Mouse (Mus musculus) stomach, embryonic 16.5 days (tissue): ENCODE results near the gene Adam12. TPM values are rescaled to one million over a fixed set of nuclear protein-coding genes. Genes with fewer than 3 reads are reported as not detected.

Source experiments
- ATAC-seq: fragments of 200-750 bp; cut with Nextera tagmentation; 2 replicates; pipeline ENCODE4 v1.8.0; 2017; ENCODE audit warnings: moderate number of reproducible peaks, moderate TSS enrichment; ENCODE audit not compliant: insufficient read depth, low FRiP score
- H3K27ac ChIP-seq: fragments of 300-500 bp; sonication (generic); 2 replicates; pipeline ENCODE4 v1.5.1; 2014; ENCODE audit warnings: low read length
- H3K27me3 ChIP-seq: fragments of 300-500 bp; sonication (generic); 2 replicates; pipeline ENCODE4 v1.6.1; 2014; ENCODE audit warnings: low read length, control low read depth, mixed read lengths; ENCODE audit not compliant: control insufficient read depth, insufficient read depth
- H3K36me3 ChIP-seq: fragments of 300-500 bp; sonication (generic); 2 replicates; pipeline ENCODE4 v1.6.1; 2014; ENCODE audit warnings: low read length; ENCODE audit not compliant: control insufficient read depth, insufficient read depth
- H3K4me1 ChIP-seq: fragments of 300-500 bp; sonication (generic); 2 replicates; pipeline ENCODE4 v1.6.1; 2014; ENCODE audit warnings: low read length, control low read depth, mixed read lengths; ENCODE audit not compliant: control insufficient read depth, insufficient read depth
- H3K4me2 ChIP-seq: fragments of 300-500 bp; sonication (generic); 2 replicates; pipeline ENCODE4 v1.6.1; 2014; ENCODE audit warnings: low read depth, low read length, mixed read lengths
- H3K4me3 ChIP-seq: fragments of 300-500 bp; sonication (generic); replicated peaks from 2 replicates; pipeline ENCODE4 v1.5.1; 2014; ENCODE audit warnings: mild to moderate bottlenecking, low read length
- H3K9ac ChIP-seq: fragments of 300-500 bp; sonication (generic); 2 replicates; pipeline ENCODE4 v1.6.1; 2014; ENCODE audit warnings: low read length
- H3K9me3 ChIP-seq: fragments of 300-500 bp; sonication (generic); replicated peaks from 2 replicates; pipeline ENCODE4 v1.6.1; 2016; ENCODE audit warnings: low read length, control low read depth; ENCODE audit not compliant: control insufficient read depth
- WGBS: fragments of 180-500 bp; shearing (Covaris S2); extraction: QIAGEN DNeasy Blood & Tissue Kit; methylation state at CpG from one replicate; pipeline ENCODE4 v1.1.7; 2014; 5-methylcytosine and 5-hydroxymethylcytosine counted together
- polyA plus RNA-seq: library from polyadenylated mRNA; unstranded; fragments of >200 nt; fragmentation: Nextera tagmentation; extraction: Ambion mirVana; gene quantifications from 2 replicates; pipeline ENCODE4 v1.2.1, GENCODE M21; 2015

The Adam12 gene
- polyA plus RNA-seq, 1 experiment from 2014 or later, result 4.4 TPM

- Histone ChIP-seq H3K4me3 (no peak overlapping the region), H3K9ac (no peak overlapping the region), H3K36me3 (no peaks in the 10 kb centered on the region), H3K4me2 (no peak overlapping the region), H3K27me3 (no peaks in the 10 kb centered on the region), H3K9me3 (no peaks in the 10 kb centered on the region), H3K27ac (no peak overlapping the region), H3K4me1 (peaks cover 6% of the 10 kb centered on the region; the same call in 1 of the 2 replicates)
- 41% methylated on average over 5 of the region's 5 CpGs for WGBS
- ATAC-seq, result no peak
Measured at GRCm38 (mm10) chr7:134246624-134247023, 14.7 kb upstream of the Adam12 start.

GRCm38 (mm10) chr7:134242773-134243172 is 10.8 kb upstream of the Adam12 start:
- no peak overlapping the region for H3K9ac ChIP-seq
- H3K27me3 ChIP-seq, result no peaks in the 10 kb centered on the region
- no peak overlapping the region for H3K4me2 ChIP-seq
- H3K4me3 ChIP-seq, result no peak overlapping the region
- ATAC-seq, result no peak
- no peaks in the 10 kb centered on the region for H3K4me1 ChIP-seq
- 69% methylated on average over 1 of the region's 1 CpGs for WGBS
- no peak overlapping the region for H3K27ac ChIP-seq
- H3K9me3 ChIP-seq, result no peaks in the 10 kb centered on the region
- H3K36me3 ChIP-seq, result no peaks in the 10 kb centered on the region

GRCm38 (mm10) chr7:134241212-134241611 is 9.3 kb upstream of the Adam12 start:
- H3K9me3 ChIP-seq, result no peaks in the 10 kb centered on the region
- H3K27ac ChIP-seq, result no peak overlapping the region
- no peaks in the 10 kb centered on the region for H3K27me3 ChIP-seq
- H3K9ac ChIP-seq, result no peak overlapping the region
- 66% methylated on average over 4 of the region's 4 CpGs for WGBS
- H3K4me2 ChIP-seq, result no peak overlapping the region
- no peak overlapping the region for H3K4me3 ChIP-seq
- H3K4me1 ChIP-seq, result no peaks in the 10 kb centered on the region
- no peaks in the 10 kb centered on the region for H3K36me3 ChIP-seq
- ATAC-seq, result no peak

GRCm38 (mm10) chr7:134240579-134240978 is 8.6 kb upstream of the Adam12 start:
- H3K9ac ChIP-seq, result no peak overlapping the region
- no peaks in the 10 kb centered on the region for H3K9me3 ChIP-seq
- no peak overlapping the region for H3K4me2 ChIP-seq
- H3K27ac ChIP-seq, result no peak overlapping the region
- H3K36me3 ChIP-seq, result no peaks in the 10 kb centered on the region
- no peaks in the 10 kb centered on the region for H3K4me1 ChIP-seq
- H3K27me3 ChIP-seq, result no peaks in the 10 kb centered on the region
- WGBS, result 91% methylated on average over 1 of the region's 1 CpGs
- H3K4me3 ChIP-seq, result no peak overlapping the region
- no peak for ATAC-seq

GRCm38 (mm10) chr7:134238863-134239262 is 6.9 kb upstream of the Adam12 start:
- 91% methylated on average over 3 of the region's 3 CpGs for WGBS
- H3K9ac ChIP-seq, result no peak overlapping the region
- no peaks in the 10 kb centered on the region for H3K4me1 ChIP-seq
- no peaks in the 10 kb centered on the region for H3K36me3 ChIP-seq
- no peak overlapping the region for H3K4me3 ChIP-seq
- no peak overlapping the region for H3K27ac ChIP-seq
- H3K4me2 ChIP-seq, result no peak overlapping the region
- H3K27me3 ChIP-seq, result no peaks in the 10 kb centered on the region
- ATAC-seq, result no peak
- H3K9me3 ChIP-seq, result no peaks in the 10 kb centered on the region

GRCm38 (mm10) chr7:134237356-134237755 is 5.4 kb upstream of the Adam12 start:
- H3K4me3 ChIP-seq, result no peak overlapping the region

GRCm38 (mm10) chr7:134236727-134237126 is 4.8 kb upstream of the Adam12 start:
- Histone ChIP-seq H3K4me1 (no peaks in the 10 kb centered on the region), H3K27ac (no peak overlapping the region), H3K4me2 (no peak overlapping the region), H3K9ac (no peak overlapping the region), H3K36me3 (no peaks in the 10 kb centered on the region), H3K4me3 (no peak overlapping the region), H3K27me3 (no peaks in the 10 kb centered on the region), H3K9me3 (no peaks in the 10 kb centered on the region)
- ATAC-seq, result no peak

More at GRCm38 (mm10) chr7:134237356-134237755, 5.4 kb upstream of the Adam12 start:
- WGBS, result 62% methylated on average over 2 of the region's 2 CpGs
- H3K9me3 ChIP-seq, result no peaks in the 10 kb centered on the region
- H3K27ac ChIP-seq, result no peak overlapping the region
- no peak overlapping the region for H3K4me2 ChIP-seq
- no peak overlapping the region for H3K9ac ChIP-seq
- no peaks in the 10 kb centered on the region for H3K36me3 ChIP-seq
- no peaks in the 10 kb centered on the region for H3K4me1 ChIP-seq
- no peaks in the 10 kb centered on the region for H3K27me3 ChIP-seq
- ATAC-seq, result no peak

- no peak overlapping the region for H3K4me3 ChIP-seq
- ATAC-seq, result no peak
- no peaks in the 10 kb centered on the region for H3K27me3 ChIP-seq
- no peak overlapping the region for H3K4me2 ChIP-seq
- no peaks in the 10 kb centered on the region for H3K4me1 ChIP-seq
- H3K9me3 ChIP-seq, result no peaks in the 10 kb centered on the region
- H3K9ac ChIP-seq, result no peak overlapping the region
- no peaks in the 10 kb centered on the region for H3K36me3 ChIP-seq
- no peak overlapping the region for H3K27ac ChIP-seq
- WGBS, result 63% methylated on average over 2 of the region's 2 CpGs
Measured at GRCm38 (mm10) chr7:134235552-134235951, 3.6 kb upstream of the Adam12 start.

- H3K36me3 ChIP-seq, result no peaks in the 10 kb centered on the region
- H3K9ac ChIP-seq, result no peak overlapping the region
- no peaks in the 10 kb centered on the region for H3K9me3 ChIP-seq
- no peak overlapping the region for H3K4me2 ChIP-seq
- peaks cover 6% of the 10 kb centered on the region; the same call in 1 of the 2 replicates for H3K27me3 ChIP-seq
- no peak for ATAC-seq
- H3K27ac ChIP-seq, result no peak overlapping the region
- H3K4me1 ChIP-seq, result peaks cover 8% of the 10 kb centered on the region; the same call in 1 of the 2 replicates
- 72% methylated on average over 3 of the region's 3 CpGs for WGBS
- no peak overlapping the region for H3K4me3 ChIP-seq
Measured at GRCm38 (mm10) chr7:134230708-134231107, 1.2 kb downstream of the Adam12 start.

- no peaks in the 10 kb centered on the region for H3K36me3 ChIP-seq
- ATAC-seq, result no peak
- no peak overlapping the region for H3K27ac ChIP-seq
- WGBS, result 53% methylated on average over 2 of the region's 2 CpGs
- H3K4me1 ChIP-seq, result peaks cover 8% of the 10 kb centered on the region; the same call in 1 of the 2 replicates
- no peak overlapping the region for H3K9ac ChIP-seq
- no peak overlapping the region for H3K4me2 ChIP-seq
- no peak overlapping the region for H3K4me3 ChIP-seq
- H3K27me3 ChIP-seq, result peaks cover 12% of the 10 kb centered on the region; the same call in 1 of the 2 replicates
- no peaks in the 10 kb centered on the region for H3K9me3 ChIP-seq
Measured at GRCm38 (mm10) chr7:134229899-134230298, 2.0 kb downstream of the Adam12 start.
